Mouse (Mus musculus) thymus, adult 2 months (tissue): ENCODE results near the gene 1810062G17Rik.

Experiments
- CTCF ChIP-seq: fragments of 200-500 bp; IDR thresholded peaks from 2 replicates; pipeline ENCODE4 v1.5.1; 2012; ENCODE audit warnings: mild to moderate bottlenecking, control low read depth, low read length, moderate library complexity, borderline replicate concordance; ENCODE audit not compliant: control insufficient read depth, poor library complexity, insufficient read depth; ENCODE audit errors: extremely low read depth
- POLR2A ChIP-seq: fragments of 200-500 bp; IDR thresholded peaks from 2 replicates; pipeline ENCODE4 v1.6.1; 2012; ENCODE audit warnings: mild to moderate bottlenecking, low read length, control low read depth, moderate library complexity; ENCODE audit not compliant: control insufficient read depth, poor library complexity, insufficient read depth; ENCODE audit errors: extremely low read depth

- TF ChIP-seq CTCF = no peak
- no peak for TF ChIP-seq POLR2A
Measured at GRCm38 (mm10) chr3:36521073-36522060, 45.6 kb downstream of the 1810062G17Rik start, which contains the start of gene Gm11549.
